Mouse (Mus musculus): Measurements from ENCODE around the gene Apof. TPM values are rescaled to one million over a fixed set of nuclear protein-coding genes. Genes with fewer than 3 reads are reported as not detected.
A peak's percentile ranks its signal among the peaks of the same experiment; 100 is the strongest.

Apof gene
- polyA plus RNA-seq (2012; rRNA removed): 0.14 and 2.2 TPM in 2 replicates

- no peak for DNase-seq (ENCODE audit: low read depth)
Observed at GRCm38 (mm10) chr10:128268371-128268770, at the start of gene Apof. Gene Apof, plus strand, starts transcription at chr10:128268671.

DNA sequence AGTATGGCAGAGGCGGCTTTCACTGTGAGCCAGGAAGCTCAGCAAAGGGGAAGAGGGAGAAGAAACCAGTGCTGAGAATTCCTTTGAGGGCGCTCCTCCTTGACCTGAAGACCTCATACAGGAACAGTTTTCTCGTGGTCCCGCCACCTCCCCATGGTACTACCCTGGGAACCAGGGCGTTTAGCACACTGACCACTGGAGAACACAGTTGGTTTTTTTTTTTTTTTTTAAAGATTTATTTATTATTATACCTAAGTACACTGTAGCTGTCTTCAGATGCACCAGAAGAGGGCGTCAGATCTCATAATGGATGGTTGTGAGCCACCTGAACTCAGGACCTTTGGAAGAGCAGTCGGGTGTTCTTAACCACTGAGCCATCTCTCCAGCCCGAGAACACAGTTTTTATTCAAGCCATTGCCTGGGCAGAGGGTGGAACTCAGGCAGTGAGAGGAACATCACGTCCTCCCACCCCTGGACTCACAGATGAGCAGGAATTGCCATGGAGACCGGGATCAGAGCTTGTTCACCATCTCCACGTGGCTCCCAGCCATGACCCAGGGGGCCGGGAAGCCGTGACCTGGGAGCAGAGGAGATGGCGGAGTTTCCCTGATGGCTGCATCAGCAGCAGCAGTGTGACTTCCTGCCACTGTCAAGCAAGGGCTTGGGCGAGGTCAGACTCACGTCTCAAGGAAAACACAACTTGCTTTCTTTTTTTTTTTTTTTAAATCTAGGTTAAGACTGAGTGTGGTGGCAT lies 46.8 kb upstream of the Apof start:
- DNase-seq (ENCODE audit: low read depth): no peak

DNA sequence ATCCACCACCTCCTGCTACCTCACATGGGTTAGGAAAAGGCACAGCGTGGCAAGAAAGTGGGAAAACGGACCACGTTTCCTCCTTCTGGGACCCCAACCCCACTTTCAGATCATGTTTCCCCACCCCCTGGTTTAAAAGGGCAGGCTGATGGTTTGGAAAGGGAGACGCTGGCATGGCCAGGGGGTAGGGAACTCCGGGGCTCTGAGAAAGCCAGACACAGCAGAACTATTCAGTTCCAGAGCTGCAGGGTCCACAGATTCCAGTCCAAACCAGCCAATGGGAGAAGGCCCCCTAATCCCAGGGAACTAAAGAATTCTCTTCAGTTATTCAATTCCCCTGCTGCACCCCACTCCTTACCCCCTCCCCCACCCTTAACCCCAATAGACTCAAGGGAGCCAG lies 43.4 kb upstream of the Apof start:
- DNase-seq (ENCODE audit: low read depth): no peak

DNA sequence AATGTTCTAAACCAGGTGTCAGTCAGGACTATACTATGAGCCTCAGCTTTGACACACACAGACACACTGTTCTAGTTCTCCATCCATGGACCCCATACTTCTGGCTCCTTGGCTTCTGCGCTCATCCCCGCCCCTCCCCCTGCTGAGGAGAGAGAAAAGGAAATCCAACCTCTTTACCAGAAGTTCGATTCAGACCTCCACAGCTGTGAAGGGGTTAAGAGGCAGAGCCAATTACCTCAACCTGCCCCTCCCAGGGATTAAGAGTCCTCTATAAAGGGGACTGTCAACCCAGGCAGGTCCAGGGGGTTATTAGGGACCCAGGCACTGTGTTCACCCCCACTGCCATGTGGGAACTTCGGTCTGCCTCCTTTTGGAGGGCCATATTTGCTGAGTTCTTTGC lies 42.9 kb upstream of the Apof start, which contains the start of gene Mip:
Mip (plus strand) TSS at position 301 of the 400 bp plus-strand sequence.
- DNase-seq (ENCODE audit: low read depth): no peak

- DNase-seq (ENCODE audit: low read depth): no peak
Observed at GRCm38 (mm10) chr10:128227592-128227991, 40.9 kb upstream of the Apof start.

- no peak for DNase-seq (ENCODE audit: low read depth)
Observed at GRCm38 (mm10) chr10:128228009-128228408, 40.5 kb upstream of the Apof start.

- no peak for DNase-seq (ENCODE audit: low read depth)
Observed at GRCm38 (mm10) chr10:128230582-128230981, 37.9 kb upstream of the Apof start.

DNA sequence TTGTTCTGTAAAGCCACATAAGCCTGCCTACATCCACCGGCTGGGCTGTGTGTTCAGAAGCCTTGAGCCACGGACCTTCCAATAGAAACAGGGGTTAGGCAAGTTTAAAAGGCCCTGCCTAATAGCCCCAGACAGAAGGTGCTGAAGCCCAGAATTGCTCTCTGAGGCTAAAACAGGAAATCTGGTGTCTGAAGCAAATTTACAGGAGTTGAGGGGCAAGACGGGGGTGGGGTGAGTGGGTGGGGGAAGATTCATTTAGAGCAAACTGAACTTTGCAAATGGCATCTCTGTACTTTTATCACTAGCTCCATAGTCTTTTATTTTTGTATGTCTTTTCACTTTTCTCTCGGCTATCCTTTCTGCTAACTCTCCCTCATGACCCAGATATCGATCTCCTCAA lies 37.3 kb upstream of the Apof start:
- DNase-seq (ENCODE audit: low read depth): no peak

- no peak for DNase-seq (ENCODE audit: low read depth)
Observed at GRCm38 (mm10) chr10:128231697-128232419, 36.6 kb upstream of the Apof start, which contains the start of gene Timeless. Gene Timeless, plus strand, starts transcription at chr10:128232065.

DNA sequence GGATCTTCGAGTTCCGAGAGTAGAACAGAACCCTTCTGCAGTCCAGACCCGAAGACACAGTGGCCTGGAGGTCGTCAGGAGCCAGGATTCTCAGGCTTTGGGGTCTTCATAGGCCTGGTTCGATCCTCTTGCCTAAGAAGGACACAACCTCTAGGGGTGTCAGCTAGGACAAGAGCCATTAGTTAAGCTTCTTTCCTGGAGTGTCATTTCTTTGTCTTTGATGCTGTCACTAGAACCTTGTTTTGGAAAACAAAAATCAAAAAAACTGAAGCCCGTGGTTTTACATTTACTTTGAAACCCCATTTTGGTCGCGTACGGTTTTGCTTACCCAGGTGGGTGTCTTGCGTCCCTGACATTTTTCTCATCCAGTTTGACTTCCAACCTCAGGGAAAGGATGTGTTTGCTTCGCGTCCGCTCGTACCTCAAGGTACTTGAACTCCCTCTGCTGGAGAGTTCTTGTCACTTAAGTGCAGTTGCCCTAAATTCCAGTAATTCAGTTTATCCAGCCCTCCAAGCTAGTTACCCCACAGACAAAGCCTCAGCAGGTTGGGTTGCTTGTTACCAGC lies 36.0 kb upstream of the Apof start:
- no peak for DNase-seq (ENCODE audit: low read depth)

GRCm38 (mm10) chr10:128236321-128236720 lies 32.1 kb upstream of the Apof start:
- DNase-seq (ENCODE audit: low read depth): no peak

GRCm38 (mm10) chr10:128237807-128238480 lies 30.5 kb upstream of the Apof start:
- DNase-seq (ENCODE audit: low read depth): no peak

DNA sequence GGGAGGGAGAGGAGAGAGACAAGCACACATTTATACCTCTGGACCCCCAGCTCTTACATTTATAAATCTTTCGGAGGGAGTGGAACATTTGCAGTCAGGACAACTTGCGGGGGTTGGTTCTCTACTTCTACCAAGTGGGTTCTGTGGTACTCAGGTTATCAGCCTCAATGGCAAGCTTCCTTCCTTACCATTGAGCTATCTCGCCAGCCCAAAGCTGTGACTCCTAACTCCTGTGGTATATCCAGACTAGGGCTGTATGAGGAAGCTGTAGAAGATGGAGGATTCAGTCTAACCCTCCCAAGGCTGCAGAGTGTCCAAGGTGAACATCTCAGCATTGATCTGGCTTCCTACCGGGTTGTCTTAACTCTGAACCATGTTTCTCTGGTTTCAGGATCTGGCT lies 29.3 kb upstream of the Apof start:
- DNase-seq (ENCODE audit: low read depth): no peak

GRCm38 (mm10) chr10:128240131-128240530 lies 28.3 kb upstream of the Apof start:
- DNase-seq (ENCODE audit: low read depth): no peak

- DNase-seq (ENCODE audit: low read depth): no peak
Observed at GRCm38 (mm10) chr10:128243252-128243651, 25.2 kb upstream of the Apof start.

- no peak for DNase-seq (ENCODE audit: low read depth)
Observed at GRCm38 (mm10) chr10:128244121-128244520, 24.4 kb upstream of the Apof start.

DNA sequence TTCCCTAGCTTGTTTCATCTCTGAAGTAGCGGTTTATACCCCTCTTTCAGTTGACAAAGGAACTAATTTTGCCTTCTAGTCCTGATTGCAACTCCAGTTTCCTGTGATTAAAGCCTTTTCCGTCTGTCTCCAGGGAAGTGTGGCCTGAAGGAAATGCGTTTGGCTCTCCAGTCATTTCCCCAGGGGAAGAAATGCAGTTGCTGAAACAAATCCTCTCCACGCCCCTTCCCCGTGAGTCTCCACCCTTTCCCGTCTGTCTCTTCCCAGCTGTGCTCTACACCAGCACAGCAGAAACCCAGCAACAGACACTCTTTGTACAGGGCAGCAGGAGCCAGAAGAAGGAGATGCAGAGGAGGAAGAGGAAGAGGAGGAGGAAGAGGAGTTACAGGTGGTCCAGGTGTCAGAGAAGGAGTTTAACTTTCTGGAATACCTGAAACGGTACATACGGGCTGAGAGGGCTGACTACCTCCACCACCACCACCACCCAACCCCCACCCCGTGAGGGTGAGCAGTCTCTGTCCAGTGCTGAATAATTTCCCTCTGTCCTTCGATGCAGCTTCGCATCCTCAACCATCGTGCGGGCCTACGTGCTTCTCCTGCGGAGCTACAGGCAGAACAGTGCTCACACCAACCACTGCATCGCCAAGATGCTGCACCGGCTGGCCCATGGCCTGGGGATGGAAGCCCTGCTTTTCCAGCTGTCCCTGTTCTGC lies 21.3 kb upstream of the Apof start:
- no peak for DNase-seq (ENCODE audit: low read depth)

DNA sequence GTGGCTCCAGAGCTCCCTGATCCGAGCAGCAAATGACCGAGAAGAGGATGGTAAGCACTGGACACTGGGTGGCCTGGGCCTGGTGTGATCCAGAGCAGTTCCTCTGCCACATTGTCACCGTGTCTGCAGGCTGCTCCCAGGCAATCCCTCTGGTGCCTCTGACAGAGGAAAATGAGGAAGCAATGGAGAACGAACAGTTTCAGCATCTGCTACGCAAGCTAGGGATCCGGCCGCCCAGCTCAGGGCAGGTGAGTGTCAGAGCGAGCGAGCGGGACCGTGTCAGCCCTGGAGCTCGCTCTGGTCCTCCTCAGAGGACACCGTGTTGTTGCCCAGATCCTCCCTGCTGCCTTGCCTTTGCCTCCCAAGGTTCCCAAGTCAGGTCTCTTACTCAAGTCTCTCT lies 17.9 kb upstream of the Apof start:
- no peak for DNase-seq (ENCODE audit: low read depth)

- peak; percentile 63 for DNase-seq (ENCODE audit: low read depth)
Observed at GRCm38 (mm10) chr10:128253677-128254255, 14.7 kb upstream of the Apof start, which contains the start of gene Apon. Gene Apon, plus strand, starts transcription at chr10:128254096.

DNA sequence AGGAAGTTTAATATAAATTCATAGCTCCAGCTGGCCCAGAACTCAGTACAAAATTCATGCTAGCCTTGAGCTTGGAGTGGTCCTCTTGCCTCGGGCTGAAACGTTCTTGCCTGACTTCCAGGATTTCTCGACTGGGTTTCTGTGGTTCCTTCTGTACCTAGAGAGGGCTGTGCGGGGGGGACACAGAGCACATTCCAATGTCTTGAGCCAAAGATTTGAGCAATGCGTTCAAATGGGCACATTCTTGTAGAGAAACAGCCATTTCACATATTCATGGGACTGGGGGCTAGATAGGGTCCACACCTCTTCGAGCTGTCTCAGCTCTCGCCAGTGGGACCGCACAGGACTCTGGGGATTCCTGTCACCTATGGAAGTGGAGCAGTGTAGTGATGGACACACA lies 12.5 kb upstream of the Apof start:
- DNase-seq (ENCODE audit: low read depth): no peak

- DNase-seq (ENCODE audit: low read depth): no peak
Observed at GRCm38 (mm10) chr10:128256328-128256727, 12.1 kb upstream of the Apof start.

Measured in gonadal fat pad, adult 2 months (tissue).